Mouse (Mus musculus): Measurements from ENCODE around the gene Harbi1.

GRCm38 (mm10) chr2:91729971-91730821 is 19.5 kb downstream of the Harbi1 start, which contains the start of gene Ambra1:
- TF ChIP-seq POLR2A (IDR thresholded peaks at IDR 0.05; ENCODE audit: borderline replicate concordance, insufficient read depth, low read length), result peak; percentile 54; the same call in 1 of the 2 replicates
- TF ChIP-seq CTCF (IDR thresholded peaks at IDR 0.05; ENCODE audit: borderline replicate concordance, insufficient read depth, low read depth, low read length), result no peak

Measured in cerebellum, adult 2 months (tissue).